Mouse (Mus musculus) myocyte (in vitro differentiated cells): ENCODE results near the gene Exog.

Experiments used
- CEBPB ChIP-seq: IDR thresholded peaks from 2 replicates; pipeline ENCODE4 v1.6.1; 2011; ENCODE audit warnings: mild to moderate bottlenecking, moderate library complexity; ENCODE audit not compliant: poor library complexity, insufficient read depth, severe bottlenecking
- MAX ChIP-seq: IDR thresholded peaks from one replicate; pipeline ENCODE4 v1.6.1; 2011; ENCODE audit warnings: low read depth, mild to moderate bottlenecking, control low read depth
- MYOD1 ChIP-seq, 3 experiments: IDR thresholded peaks; one replicate each; pipeline ENCODE4 v1.6.1; 2011; ENCODE audit warnings: control low read depth in 2 of 3, low read depth in 2 of 3, mild to moderate bottlenecking in 2 of 3, moderate library complexity in 1 of 3; ENCODE audit not compliant: insufficient read length in 2 of 3, control insufficient read depth in 1 of 3
- MYOG ChIP-seq, 3 experiments: IDR thresholded peaks; one replicate each; pipeline ENCODE4 v1.6.1; 2011; ENCODE audit warnings: control low read depth in 2 of 3, low read depth in 2 of 3, mild to moderate bottlenecking in 2 of 3; ENCODE audit not compliant: insufficient read length in 2 of 3, control insufficient read depth in 1 of 3, insufficient read depth in 1 of 3
- POLR2A ChIP-seq: IDR thresholded peaks from one replicate; pipeline ENCODE4 v1.6.1; 2011; ENCODE audit warnings: low read depth, mild to moderate bottlenecking, control low read depth, moderate library complexity; ENCODE audit not compliant: insufficient read length
- POLR2AphosphoS2 ChIP-seq: IDR thresholded peaks from one replicate; pipeline ENCODE4 v1.6.1; 2011; ENCODE audit warnings: low read depth, control low read depth; ENCODE audit not compliant: insufficient read length
- REST ChIP-seq: IDR thresholded peaks from one replicate; pipeline ENCODE4 v1.6.1; 2011; ENCODE audit warnings: mild to moderate bottlenecking, control low read depth, moderate library complexity; ENCODE audit not compliant: insufficient read depth, insufficient read length
- TCF12 ChIP-seq: IDR thresholded peaks from one replicate; pipeline ENCODE4 v1.6.1; 2011; ENCODE audit warnings: mild to moderate bottlenecking, control low read depth; ENCODE audit not compliant: poor library complexity, insufficient read depth, severe bottlenecking
- TCF3 ChIP-seq: IDR thresholded peaks from one replicate; pipeline ENCODE4 v1.6.1; 2011; ENCODE audit warnings: low read depth, control low read depth; ENCODE audit not compliant: insufficient read length
- USF1 ChIP-seq: IDR thresholded peaks from one replicate; pipeline ENCODE4 v1.6.1; 2011; ENCODE audit warnings: low read depth, mild to moderate bottlenecking, control low read depth, moderate library complexity

DNA sequence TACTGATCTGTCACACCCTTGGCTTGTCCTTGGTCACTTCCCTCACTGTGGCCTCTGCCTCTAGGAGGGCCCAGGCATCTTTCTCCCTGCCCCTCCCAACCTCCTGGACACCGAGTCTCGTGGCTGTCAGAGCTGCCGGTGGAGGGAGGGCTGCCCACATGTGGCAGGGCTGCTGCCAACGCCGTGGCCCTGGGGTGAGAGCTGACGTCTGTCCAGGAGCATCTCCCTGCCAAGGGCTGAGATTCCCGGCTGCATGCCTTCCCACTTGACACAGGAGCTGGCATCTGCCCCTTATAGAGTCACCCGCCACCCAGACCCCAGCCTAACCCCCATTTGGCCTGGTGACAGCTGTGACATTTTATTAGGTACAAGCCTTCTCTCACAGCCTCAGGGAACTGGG is 34.6 kb downstream of the Exog start:
- TF ChIP-seq MAX (no peak), USF1 (no peak), TCF12 (peak; percentile 2), REST (no peak), POLR2A (no peak), MYOG (IDR thresholded peaks at IDR 0.05; ENCODE audit: control insufficient read depth in 1 of 3, insufficient read depth in 1 of 3, insufficient read length in 2 of 3, low read depth in 2 of 3) (peak; percentile 24 to 86 (median 76)), POLR2AphosphoS2 (peak; percentile 12), MYOD1 (IDR thresholded peaks at IDR 0.05; ENCODE audit: control insufficient read depth in 1 of 3, insufficient read length in 2 of 3, low read depth in 2 of 3) (peak in 1 of 3 experiments; percentile 86), TCF3 (peak; percentile 43), CEBPB (no peak)
